In genomic region chr15:37062585-37062984, GRCm38 (mm10) we compare ENCODE assay signal across 16 mouse cellular contexts. TPM values are rescaled to one million over a fixed set of nuclear protein-coding genes. Genes with fewer than 3 reads are reported as not detected.
A peak's percentile ranks its signal among the peaks of the same experiment; 100 is the strongest.
DNase-seq lines count a peak whose midpoint lies in the region; ATAC-seq and TF ChIP-seq lines count a peak whose summit lies in the region.
"Had no signal": no experiment of that assay in that cellular context is flagged by ENCODE, and none has a peak within 500 bp of the region (broad histone marks: within the 10 kb centered on the region; RNA-seq: fewer than 3 reads in every experiment).

No protein-coding gene starts in this region.

- DNase-seq in frontal cortex, postnatal 10 days (ENCODE audit: low spot score in 2 of 2): no peak
- no peak for DNase-seq in midbrain, embryonic 11.5 days (ENCODE audit: low spot score, missing footprints)
- DNase-seq in midbrain, postnatal 0 days (ENCODE audit: low spot score): peak; percentile 41
- no peak for DNase-seq in gastrocnemius, postnatal 36 days
- DNase-seq in cerebellum, postnatal 25 days: no peak
- DNase-seq: adrenal gland, postnatal 36 days; B cell, adult 2 months; cerebellum, adult 11 months; heart, postnatal 10 days; kidney, adult 11 months; thymus, postnatal 36 days had no signal

- intact Hi-C loops in gastrocnemius, postnatal 36 days (cut with DNase I): no loop called here

- H3K36me3 ChIP-seq in midbrain, embryonic 13.5 days: no peaks in the 10 kb centered on the region
- no peaks in the 10 kb centered on the region for H3K36me3 ChIP-seq in midbrain, embryonic 11.5 days (ENCODE audit: control insufficient read depth, insufficient read depth, low read length)
- H3K36me3 ChIP-seq in hindbrain, embryonic 16.5 days (ENCODE audit: control insufficient read depth, insufficient read depth, low read length): no peaks in the 10 kb centered on the region
- H3K36me3 ChIP-seq in midbrain, postnatal 0 days (ENCODE audit: insufficient read depth, low read length): no peaks in the 10 kb centered on the region

- H3K27me3 ChIP-seq in midbrain, embryonic 13.5 days: no peaks in the 10 kb centered on the region
- H3K27me3 ChIP-seq in midbrain, embryonic 11.5 days (ENCODE audit: control insufficient read depth, insufficient read depth, low read length): no peaks in the 10 kb centered on the region
- H3K27me3 ChIP-seq in hindbrain, embryonic 16.5 days (replicated peaks; ENCODE audit: control insufficient read depth, insufficient read depth, low read length): no peaks in the 10 kb centered on the region
- H3K27me3 ChIP-seq in midbrain, postnatal 0 days (ENCODE audit: insufficient read depth, low read length): no peaks in the 10 kb centered on the region

- ATAC-seq in frontal cortex, adult (ENCODE audit: low TSS enrichment): peak; percentile 87
- 0 out of 2 replicates have a peak, but pooled peaks have one; percentile 40 for ATAC-seq in midbrain, embryonic 13.5 days
- ATAC-seq in midbrain, embryonic 11.5 days (ENCODE audit: low FRiP score): no peak
- ATAC-seq in hindbrain, embryonic 16.5 days: peak; percentile 72; the same call in 1 of the 2 replicates
- ATAC-seq in midbrain, postnatal 0 days (ENCODE audit: low FRiP score): peak; percentile 77

- no peak for TF ChIP-seq CTCF in midbrain, postnatal 0 days (IDR thresholded peaks at IDR 0.05)

- no peak overlapping the region for H3K4me3 ChIP-seq in midbrain, embryonic 13.5 days (replicated peaks)
- H3K4me3 ChIP-seq in midbrain, embryonic 11.5 days (ENCODE audit: low read depth, low read length): no peak overlapping the region
- H3K4me3 ChIP-seq in hindbrain, embryonic 16.5 days (ENCODE audit: low read length): no peak overlapping the region
- no peak overlapping the region for H3K4me3 ChIP-seq in midbrain, postnatal 0 days (ENCODE audit: low read depth, low read length)
- H3K4me3 ChIP-seq: erythroblast, embryonic 14.5 days; megakaryocyte, embryonic 14.5 days had no signal

- peaks cover 5% of the 10 kb centered on the region; the same call in 1 of the 2 replicates for H3K4me1 ChIP-seq in midbrain, embryonic 13.5 days (replicated peaks)
- no peaks in the 10 kb centered on the region for H3K4me1 ChIP-seq in midbrain, embryonic 11.5 days (ENCODE audit: control insufficient read depth, insufficient read depth, low read length)
- H3K4me1 ChIP-seq in hindbrain, embryonic 16.5 days (ENCODE audit: control insufficient read depth, insufficient read depth, low read depth, low read length): no peaks in the 10 kb centered on the region; the same call in 1 of the 2 replicates
- H3K4me1 ChIP-seq in midbrain, postnatal 0 days (ENCODE audit: insufficient read depth, low read length): no peaks in the 10 kb centered on the region

- no peaks in the 10 kb centered on the region for H3K9me3 ChIP-seq in midbrain, embryonic 13.5 days
- H3K9me3 ChIP-seq in midbrain, embryonic 11.5 days (ENCODE audit: control insufficient read depth, low read length): no peaks in the 10 kb centered on the region
- H3K9me3 ChIP-seq in hindbrain, embryonic 16.5 days (ENCODE audit: control insufficient read depth, low read length): no peaks in the 10 kb centered on the region; the same call in 1 of the 2 replicates
- no peaks in the 10 kb centered on the region for H3K9me3 ChIP-seq in midbrain, postnatal 0 days (ENCODE audit: low read length)

- H3K9ac ChIP-seq in midbrain, embryonic 13.5 days (replicated peaks): no peak overlapping the region
- H3K9ac ChIP-seq in midbrain, embryonic 11.5 days (ENCODE audit: low read length): no peak overlapping the region
- no peak overlapping the region for H3K9ac ChIP-seq in hindbrain, embryonic 16.5 days (ENCODE audit: low read depth, low read length)
- H3K9ac ChIP-seq in midbrain, postnatal 0 days (replicated peaks; ENCODE audit: low read length, poor library complexity, severe bottlenecking): no peak overlapping the region

- 90% methylated on average over 7 of the region's 7 CpGs for WGBS in midbrain, embryonic 13.5 days
- WGBS in midbrain, embryonic 11.5 days: 91% methylated on average over 7 of the region's 7 CpGs
- WGBS in hindbrain, embryonic 16.5 days: 82% methylated on average over 7 of the region's 7 CpGs
- 83% methylated on average over 7 of the region's 7 CpGs for WGBS in midbrain, postnatal 0 days

- no peak overlapping the region for H3K4me2 ChIP-seq in midbrain, embryonic 13.5 days (replicated peaks)
- no peak overlapping the region for H3K4me2 ChIP-seq in midbrain, embryonic 11.5 days
- no peak overlapping the region for H3K4me2 ChIP-seq in hindbrain, embryonic 16.5 days (ENCODE audit: low read length)
- H3K4me2 ChIP-seq in midbrain, postnatal 0 days (ENCODE audit: low read depth, low read length, poor library complexity, severe bottlenecking): no peak overlapping the region

- H3K27ac ChIP-seq in midbrain, embryonic 13.5 days: no peak overlapping the region
- H3K27ac ChIP-seq in midbrain, embryonic 11.5 days (ENCODE audit: low read depth, low read length): no peak overlapping the region
- H3K27ac ChIP-seq in hindbrain, embryonic 16.5 days (ENCODE audit: low read depth, low read length): no peak overlapping the region
- H3K27ac ChIP-seq in midbrain, postnatal 0 days (ENCODE audit: low read depth, low read length): peak overlapping the region; percentile 2; the same call in 1 of the 2 replicates

RNA-seq across cellular contexts. Expression of gene Zfp706, which starts 55.0 kb away (rescaled TPM):
- 437 and 479 TPM in 2 replicates for polyA plus RNA-seq in midbrain, embryonic 13.5 days (2015; fragmentation: Nextera tagmentation; extraction: Ambion mirVana)
- 423 and 440 TPM in 2 replicates for polyA plus RNA-seq in midbrain, embryonic 11.5 days (2014; fragmentation: Nextera tagmentation; extraction: Ambion mirVana)
- polyA plus RNA-seq in hindbrain, embryonic 16.5 days (2015; fragmentation: Nextera tagmentation; extraction: Ambion mirVana): 433 and 435 TPM in 2 replicates
- 56.4 and 89.2 TPM in 2 replicates for total RNA-seq in midbrain, postnatal 0 days (2014; rRNA removed)
- polyA plus RNA-seq in midbrain, postnatal 0 days (2015; fragmentation: Nextera tagmentation; extraction: Ambion mirVana): 476 and 513 TPM in 2 replicates
- total RNA-seq in gastrocnemius, postnatal 36 days (2021): 100 to 1,000 TPM; 100 to 105 TPM
